Mouse (Mus musculus): ENCODE measurements around the gene Fate1.
"Not testable (repeated sequence)": the region's sequence is repeated elsewhere in the genome, so short reads cannot be mapped to it uniquely, and the experiment has no call there.

The Fate1 gene

DNA sequence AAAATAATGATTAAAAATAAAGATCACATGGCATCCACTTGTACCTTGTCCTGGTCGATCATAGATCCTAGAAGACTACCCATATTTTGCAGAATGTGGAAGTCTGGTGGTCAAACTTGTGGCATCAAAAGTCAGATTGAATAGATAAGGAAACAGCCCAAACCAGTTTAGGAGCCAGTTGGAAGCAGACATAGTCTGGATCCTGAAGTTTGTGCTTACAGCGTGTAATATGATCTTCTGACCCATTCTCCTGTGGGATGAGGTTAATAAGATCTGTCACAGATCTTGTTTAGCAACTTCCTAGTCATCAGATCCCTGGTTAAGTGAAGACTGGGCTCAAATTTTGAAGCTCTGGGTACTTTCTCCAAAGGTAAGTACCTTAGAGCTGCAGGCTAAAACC is at the start of gene Fate1:
TSS of gene Fate1 (plus strand) at position 301 of the 400 bp plus-strand sequence.
- DNase-seq (ENCODE audit: low spot score) = peak; percentile 3

- peak; percentile 76 for DNase-seq (ENCODE audit: low spot score)
Measured at GRCm38 (mm10) chrX:71946631-71947030, 26.2 kb upstream of the Fate1 start.

DNA sequence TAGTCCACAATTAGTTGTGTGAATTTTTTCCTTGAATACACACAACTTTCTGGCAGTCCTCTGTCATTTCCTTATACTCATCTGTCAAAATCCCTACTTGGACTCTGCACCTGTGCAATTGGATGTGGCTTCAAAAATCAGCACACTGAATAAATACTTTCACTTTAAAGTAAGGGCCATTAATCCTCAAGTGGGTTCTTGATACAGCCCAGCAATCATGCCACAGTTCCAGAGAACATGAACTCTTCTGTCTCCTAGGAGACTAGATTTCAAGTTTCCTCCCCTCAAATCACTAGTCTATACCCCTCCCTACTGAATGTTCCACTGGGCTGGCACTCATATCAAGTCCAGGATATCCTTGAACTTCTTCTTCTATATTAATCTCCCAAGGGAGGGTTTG is 14.4 kb upstream of the Fate1 start:
- no peak for DNase-seq (ENCODE audit: low spot score)

DNA sequence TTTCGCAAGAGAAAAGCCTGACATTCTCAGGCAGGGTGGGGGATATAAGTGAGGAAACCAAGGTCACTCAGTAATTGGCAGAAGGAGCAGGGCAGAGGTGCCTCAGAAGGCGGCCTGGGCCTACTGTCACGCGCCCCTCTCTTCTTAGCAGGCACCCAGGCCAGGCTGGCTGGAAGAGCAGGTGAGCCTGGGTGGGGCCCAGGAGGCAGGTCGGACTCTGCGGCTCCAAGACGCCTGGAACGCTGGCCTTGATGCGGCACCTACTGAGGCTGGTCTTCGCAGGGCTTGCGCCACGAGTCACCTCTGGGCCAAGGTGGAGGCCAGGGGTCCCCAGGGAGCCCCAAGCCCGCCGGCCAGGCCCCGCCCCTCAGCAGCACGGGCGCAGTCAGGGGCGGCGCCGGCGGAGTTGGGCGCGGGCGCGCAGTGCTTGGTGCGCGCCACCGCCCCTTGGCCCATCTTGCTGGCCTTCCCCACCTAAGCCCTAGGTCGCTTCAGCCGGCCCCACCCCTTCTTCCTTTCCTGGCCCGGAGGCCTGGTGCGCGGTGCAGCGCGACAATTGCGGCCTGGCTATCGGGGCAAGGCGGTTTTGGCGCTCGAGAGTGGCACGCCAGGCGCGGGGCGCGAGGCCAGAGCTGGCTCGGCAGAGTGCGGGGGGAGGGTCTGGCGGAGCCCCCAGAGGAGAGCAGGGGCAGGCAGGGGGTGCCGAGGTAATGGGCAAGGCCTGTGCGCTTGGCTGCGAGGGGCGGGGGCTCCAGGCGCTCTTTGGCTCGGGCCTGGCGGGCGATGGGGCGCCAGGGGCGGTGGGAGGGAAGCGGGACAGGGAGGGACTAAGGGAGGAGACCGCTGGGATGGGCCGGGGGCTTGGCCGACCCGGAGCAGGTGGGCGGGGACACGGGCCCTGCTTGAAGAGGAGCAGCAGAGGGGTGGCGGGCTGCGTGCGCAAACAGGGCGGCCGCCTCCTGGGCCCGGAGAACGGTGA is 10.4 kb upstream of the Fate1 start, which contains the start of gene Prrg3:
TSS of gene Prrg3 (plus strand) at position 552 of the 979 bp plus-strand sequence.
- peak; percentile 75 for DNase-seq (ENCODE audit: low spot score)

DNA sequence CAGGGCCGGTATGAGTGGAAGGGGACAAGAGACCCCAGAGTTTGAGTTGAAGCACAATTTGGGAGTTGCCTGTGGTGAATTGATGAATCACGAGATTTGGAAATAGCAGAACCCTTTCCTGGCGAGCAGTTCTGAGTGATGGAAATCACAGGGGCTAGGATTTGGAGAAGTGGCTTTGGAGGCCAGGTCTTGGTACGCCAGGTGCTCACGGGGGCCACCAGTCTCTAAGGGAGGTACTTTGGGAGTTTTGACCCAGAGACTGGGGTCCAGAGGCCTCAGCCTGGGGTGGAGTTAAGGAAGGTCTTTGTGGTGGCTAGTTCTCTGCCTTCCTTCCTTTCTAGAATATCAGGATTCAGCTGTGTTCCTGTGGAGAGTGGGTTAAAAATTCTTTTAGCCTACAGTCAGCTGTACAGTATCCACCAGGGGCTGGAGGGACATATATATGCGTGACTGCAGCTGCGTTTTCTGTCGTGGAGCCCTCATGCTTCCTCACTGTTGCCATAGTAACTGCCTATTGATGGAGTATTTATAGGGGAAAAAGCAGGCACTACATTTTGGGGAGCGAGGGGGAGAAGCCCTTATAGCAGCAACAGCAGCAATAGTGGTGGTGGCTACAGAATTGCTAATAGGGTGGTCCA is 9.4 kb upstream of the Fate1 start:
- DNase-seq (ENCODE audit: low spot score) = peak; percentile 13

GRCm38 (mm10) chrX:71968216-71968615 is 4.6 kb upstream of the Fate1 start:
- DNase-seq (ENCODE audit: low spot score) = no peak

DNA sequence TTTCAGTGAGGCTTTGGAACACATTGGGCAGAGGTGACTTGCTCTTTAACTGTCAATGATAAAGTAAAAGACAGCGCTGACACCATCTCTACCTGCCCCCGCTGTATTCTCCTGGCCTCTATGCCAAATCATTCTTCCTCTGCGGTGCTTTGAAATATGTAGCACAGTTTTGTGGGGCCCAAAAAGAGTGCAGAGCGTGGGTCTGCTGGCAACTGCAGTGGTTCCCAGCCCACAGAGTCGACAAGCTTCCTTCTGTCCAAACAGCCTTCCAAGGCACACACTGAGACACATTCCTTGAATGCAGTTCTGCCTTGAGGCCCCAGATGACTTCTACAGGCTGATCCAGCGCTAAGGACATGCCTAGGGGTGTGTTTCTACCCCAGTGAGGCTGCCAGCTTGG is 4.0 kb upstream of the Fate1 start:
- DNase-seq (ENCODE audit: low spot score) = no peak

DNA sequence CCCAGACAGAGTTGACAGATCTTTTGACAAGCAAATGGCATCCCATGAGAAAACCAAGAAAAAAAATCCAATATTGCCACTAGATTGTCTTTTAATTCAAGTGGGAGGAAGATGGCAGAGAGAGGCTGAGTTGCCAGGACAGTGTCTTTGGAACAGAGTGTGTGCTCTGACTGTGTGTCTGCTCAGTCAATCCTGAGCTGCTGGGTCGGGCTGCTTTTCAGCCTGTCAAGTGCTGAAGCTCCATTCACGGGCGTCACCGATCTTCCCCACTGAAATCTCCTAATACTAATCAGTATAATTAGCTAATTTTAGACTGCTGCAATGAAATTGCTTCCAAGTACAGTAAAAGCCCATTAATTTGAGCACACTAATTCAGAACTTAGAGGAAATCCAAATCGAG is 1.5 kb upstream of the Fate1 start:
- DNase-seq (ENCODE audit: low spot score) = no peak

- not testable (repeated sequence) for DNase-seq (ENCODE audit: low spot score)
Measured at GRCm38 (mm10) chrX:71977681-71978080, 4.9 kb downstream of the Fate1 start.

DNA sequence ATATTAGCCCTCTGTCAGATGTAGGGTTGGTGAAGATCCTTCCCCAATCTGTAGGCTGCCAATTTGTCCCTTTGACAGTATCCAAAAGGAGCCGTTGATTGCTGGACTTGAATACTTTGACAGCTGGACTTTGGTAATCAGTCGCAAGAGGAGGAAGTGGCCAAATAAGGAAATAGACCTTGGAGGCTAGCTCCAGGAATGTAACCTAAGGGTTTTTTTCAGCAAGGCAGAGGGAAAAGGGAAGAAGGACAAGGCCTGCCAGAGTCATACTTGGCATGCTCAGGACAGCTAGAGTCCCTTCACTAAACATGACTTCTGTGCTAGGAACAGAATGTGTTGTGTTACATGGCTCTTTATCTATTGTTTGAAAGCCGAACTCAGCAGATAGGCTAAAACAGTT is 7.7 kb downstream of the Fate1 start:
- DNase-seq (ENCODE audit: low spot score) = peak; percentile 2

DNA sequence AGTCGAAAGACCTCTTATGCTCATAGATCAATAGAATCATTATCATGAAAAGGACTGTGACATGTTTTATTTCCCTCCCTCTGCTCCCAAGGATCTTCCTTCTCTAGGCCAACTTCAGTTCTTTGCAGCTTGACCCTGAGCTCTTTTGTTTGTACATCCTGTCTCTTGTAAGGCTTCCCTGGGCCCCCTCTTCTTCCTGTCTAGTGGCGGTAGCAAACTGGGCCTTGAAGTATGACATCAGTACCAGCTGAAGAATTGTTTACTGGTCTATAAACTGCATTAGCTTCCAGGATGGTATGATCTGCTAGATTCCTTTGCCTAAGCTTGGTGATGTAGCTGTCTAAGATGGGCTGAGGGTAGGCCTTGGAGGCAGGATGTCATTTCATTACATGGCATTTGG is 8.5 kb downstream of the Fate1 start:
- DNase-seq (ENCODE audit: low spot score) = no peak

- no peak for DNase-seq (ENCODE audit: low spot score)
Measured at GRCm38 (mm10) chrX:71983205-71983604, 10.4 kb downstream of the Fate1 start.

DNA sequence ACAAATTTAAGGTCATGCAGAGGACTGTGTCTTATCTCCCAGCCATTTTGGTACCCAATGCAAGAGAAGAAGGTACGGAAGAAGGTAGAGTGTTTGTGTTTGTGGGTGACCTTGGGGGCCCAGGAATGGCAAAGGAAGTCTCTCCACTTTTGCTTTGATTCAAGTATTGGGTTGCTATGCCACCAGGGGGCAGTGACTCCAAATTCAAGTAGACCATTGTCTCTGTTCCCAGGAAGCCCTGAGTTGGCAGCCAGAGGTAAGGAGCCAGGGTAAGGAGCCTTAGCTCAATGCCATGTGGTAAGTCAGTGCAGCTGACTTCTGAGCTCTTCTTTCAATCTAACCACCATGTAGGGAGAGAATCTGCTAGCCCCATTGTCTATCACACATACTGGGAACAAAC is 11.0 kb downstream of the Fate1 start:
- peak; percentile 26 for DNase-seq (ENCODE audit: low spot score)

DNA sequence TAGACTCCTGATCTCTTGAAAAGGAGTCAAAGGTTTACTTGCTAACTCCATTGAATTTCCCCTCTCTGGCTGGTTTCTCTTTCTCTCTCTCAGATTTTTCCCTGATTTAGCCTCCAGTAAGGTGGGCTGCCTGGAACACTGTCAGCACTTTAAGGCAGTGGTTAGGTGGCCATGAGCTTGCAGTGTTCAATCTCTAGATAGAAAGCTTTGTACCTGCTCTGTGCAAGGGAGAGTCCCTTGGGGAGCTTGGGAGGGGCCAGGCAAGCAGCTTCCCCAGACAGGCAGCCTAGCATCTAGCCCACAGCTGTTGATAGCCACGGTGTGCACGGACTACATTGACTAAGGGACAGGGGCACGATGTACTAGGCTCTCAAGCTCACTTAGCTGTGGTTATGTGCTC is 18.8 kb downstream of the Fate1 start, which contains the start of gene Cnga2:
TSS of gene Cnga2 (plus strand) at position 301 of the 400 bp plus-strand sequence.
- no peak for DNase-seq (ENCODE audit: low spot score)

DNA sequence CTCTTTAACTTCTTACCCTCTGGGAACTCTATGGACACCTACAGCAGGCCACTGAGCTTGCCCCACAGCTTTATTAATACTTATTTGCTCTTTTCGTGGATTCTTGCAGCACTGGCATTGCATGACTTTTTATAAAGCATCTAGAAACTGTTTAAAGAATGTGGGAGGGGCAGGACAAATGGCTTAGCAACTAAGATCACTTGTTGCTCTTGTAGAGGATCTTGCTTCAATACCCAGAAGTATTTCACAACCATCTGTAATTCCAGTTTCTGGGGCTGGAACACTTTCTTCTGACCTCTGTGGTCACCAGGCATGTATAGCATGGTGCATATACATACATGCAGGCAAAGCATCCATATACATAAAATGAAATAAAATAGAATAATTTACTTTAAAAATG is 23.2 kb downstream of the Fate1 start:
- no peak for DNase-seq (ENCODE audit: low spot score)

GRCm38 (mm10) chrX:72009930-72010329 is 37.1 kb downstream of the Fate1 start:
- no peak for DNase-seq (ENCODE audit: low spot score)

DNA sequence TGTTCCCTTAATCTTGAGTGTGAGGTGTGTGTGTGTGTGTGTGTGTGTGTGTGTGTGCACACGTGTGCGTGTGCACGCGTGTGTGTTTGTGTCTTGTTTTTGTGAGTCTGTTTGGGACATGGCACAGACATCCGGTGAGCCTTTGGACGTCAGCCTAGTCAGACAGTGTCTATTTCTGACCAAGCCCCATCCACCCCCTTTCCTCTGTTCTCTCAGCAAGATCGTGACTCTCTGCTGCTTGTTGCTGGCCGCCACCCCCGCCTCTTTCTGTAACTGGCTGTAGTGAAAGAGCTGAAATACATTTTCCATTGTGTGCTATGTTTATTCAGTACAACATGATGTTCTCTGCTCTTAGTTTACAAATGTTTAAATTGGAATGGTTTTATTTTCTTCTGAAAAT is 39.5 kb downstream of the Fate1 start:
- no peak for DNase-seq (ENCODE audit: low spot score)

DNA sequence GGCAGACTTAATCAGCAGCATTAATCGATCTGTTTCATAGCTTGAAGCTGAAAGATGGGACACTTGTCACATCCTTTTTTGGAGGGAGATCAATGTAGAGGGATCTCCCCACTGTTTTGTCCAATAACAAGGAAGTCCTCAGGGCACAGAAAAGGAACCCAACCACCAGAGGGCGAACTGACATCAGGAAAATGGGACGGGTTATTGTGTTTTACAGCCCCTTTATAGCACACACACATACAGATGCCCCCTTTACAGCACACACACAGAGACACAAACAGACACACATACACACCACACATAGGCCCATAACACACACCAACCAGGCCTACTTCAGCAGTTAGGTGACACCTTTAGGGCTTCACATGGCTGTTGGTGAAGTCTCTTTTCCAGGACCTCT is 40.0 kb downstream of the Fate1 start:
- DNase-seq (ENCODE audit: low spot score) = peak; percentile 66

- no peak for DNase-seq (ENCODE audit: low spot score)
Measured at GRCm38 (mm10) chrX:72022241-72022640, 49.5 kb downstream of the Fate1 start.

DNA sequence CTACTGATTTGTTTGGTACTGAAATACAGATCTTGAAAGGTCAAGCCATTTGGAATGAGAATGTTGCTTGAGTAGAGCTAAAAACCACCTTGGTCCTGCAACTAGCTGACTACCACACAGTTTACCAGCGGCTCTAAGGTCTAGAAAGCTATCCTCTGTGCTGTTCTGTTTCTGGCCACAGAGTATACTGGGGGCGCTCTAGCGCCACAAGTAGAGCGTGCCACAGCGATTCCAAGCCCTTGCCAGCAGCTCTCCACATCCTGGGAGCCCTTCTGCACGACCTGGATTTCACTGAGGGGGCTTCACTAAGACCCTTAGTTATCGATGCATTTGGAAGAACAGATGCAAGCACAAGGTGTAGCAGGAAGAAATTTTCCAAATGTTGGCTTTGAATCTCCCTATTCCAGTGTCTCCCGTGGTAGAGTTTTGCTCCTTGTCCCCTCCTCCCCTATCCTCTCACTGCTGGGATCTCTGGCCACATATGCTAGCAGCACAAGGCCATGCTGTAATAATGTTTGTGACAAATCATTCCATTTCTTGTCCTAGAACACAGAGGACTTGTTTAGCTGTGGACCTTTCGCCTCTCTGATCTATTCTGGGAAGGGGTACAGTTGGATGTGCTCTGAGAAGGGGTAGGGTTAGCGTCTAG is 50.1 kb downstream of the Fate1 start:
- peak; percentile 71 for DNase-seq (ENCODE audit: low spot score)

GRCm38 (mm10) chrX:72023542-72023941 is 50.8 kb downstream of the Fate1 start:
- DNase-seq (ENCODE audit: low spot score) = no peak

All from embryo, embryonic 10.5 days (tissue).